Mouse (Mus musculus) kidney, postnatal 0 days (tissue): ENCODE results near the gene Hgfac. TPM values are rescaled to one million over a fixed set of nuclear protein-coding genes. Genes with fewer than 3 reads are reported as not detected.

ENCODE experiments used
- ATAC-seq: fragments of 200-750 bp; cut with Nextera tagmentation; replicated peaks from 2 replicates; pipeline ENCODE4 v1.8.0; 2017; ENCODE audit warnings: low read depth, moderate number of reproducible peaks, moderate TSS enrichment, moderate library complexity; ENCODE audit not compliant: low FRiP score
- DNase-seq: peaks from one replicate; pipeline ENCODE4 v3.0.0-alpha.2; 2016; ENCODE audit warnings: low spot score
- H3K27ac ChIP-seq: fragments of 300-500 bp; sonication (generic); 2 replicates; pipeline ENCODE4 v1.5.1; 2014; ENCODE audit warnings: mild to moderate bottlenecking
- H3K27me3 ChIP-seq: fragments of 300-500 bp; sonication (generic); 2 replicates; pipeline ENCODE4 v1.6.1; 2014; ENCODE audit warnings: low read length, mixed read lengths; ENCODE audit not compliant: insufficient read depth
- H3K36me3 ChIP-seq: fragments of 300-500 bp; sonication (generic); 2 replicates; pipeline ENCODE4 v1.6.1; 2014; ENCODE audit warnings: low read length, mixed read lengths; ENCODE audit not compliant: insufficient read depth
- H3K4me1 ChIP-seq: fragments of 300-500 bp; sonication (generic); replicated peaks from 2 replicates; pipeline ENCODE4 v1.6.1; 2014; ENCODE audit warnings: antibody characterized with exemption, low read length, mixed read lengths; ENCODE audit not compliant: insufficient read depth
- H3K4me2 ChIP-seq: fragments of 300-500 bp; sonication (generic); 2 replicates; pipeline ENCODE4 v1.6.1; 2014; ENCODE audit warnings: mild to moderate bottlenecking, low read length, moderate library complexity, mixed read lengths
- H3K4me3 ChIP-seq: fragments of 300-500 bp; sonication (generic); replicated peaks from 2 replicates; pipeline ENCODE4 v1.5.1; 2014; ENCODE audit warnings: low read depth, low read length
- H3K9ac ChIP-seq: fragments of 300-500 bp; sonication (generic); 2 replicates; pipeline ENCODE4 v1.6.1; 2014; ENCODE audit warnings: low read depth, low read length
- H3K9me3 ChIP-seq: fragments of 300-500 bp; sonication (generic); replicated peaks from 2 replicates; pipeline ENCODE4 v1.6.1; 2016; ENCODE audit warnings: low read length, inconsistent platforms, mixed read lengths
- CTCF ChIP-seq: IDR thresholded peaks from 2 replicates; pipeline ENCODE4 v1.5.1; 2016; ENCODE audit warnings: antibody characterized with exemption, low read depth, mild to moderate bottlenecking, moderate library complexity
- WGBS: fragments of 180-500 bp; shearing (Covaris S2); extraction: QIAGEN DNeasy Blood & Tissue Kit; methylation state at CpG from one replicate; pipeline ENCODE4 v1.1.7; 2014; 5-methylcytosine and 5-hydroxymethylcytosine counted together
- polyA plus RNA-seq: library from polyadenylated mRNA; unstranded; fragments of >200 nt; fragmentation: Nextera tagmentation; extraction: Ambion mirVana; gene quantifications from 2 replicates; pipeline ENCODE4 v1.2.1, GENCODE M21; 2015

The Hgfac gene
- polyA plus RNA-seq, 1 experiment from 2014 or later, result 4.1 TPM

- no peak for ATAC-seq
- WGBS, result 88% methylated on average over 2 of the region's 2 CpGs
Observed at GRCm38 (mm10) chr5:35069841-35070240, 28.5 kb downstream of the Hgfac start.

GRCm38 (mm10) chr5:35070314-35070713, 29.0 kb downstream of the Hgfac start:
- no peak overlapping the region for H3K27ac ChIP-seq
- H3K27me3 ChIP-seq, result no peaks in the 10 kb centered on the region
- H3K4me2 ChIP-seq, result no peak overlapping the region
- H3K4me3 ChIP-seq, result no peak overlapping the region
- no peak for TF ChIP-seq CTCF
- no peaks in the 10 kb centered on the region for H3K36me3 ChIP-seq
- no peak for ATAC-seq
- H3K9me3 ChIP-seq, result no peaks in the 10 kb centered on the region
- H3K9ac ChIP-seq, result no peak overlapping the region
- DNase-seq, result no peak
- H3K4me1 ChIP-seq, result no peaks in the 10 kb centered on the region
- 85% methylated on average over 8 of the region's 8 CpGs for WGBS

More at GRCm38 (mm10) chr5:35069841-35070240, 28.5 kb downstream of the Hgfac start:
- no peaks in the 10 kb centered on the region for H3K4me1 ChIP-seq
- H3K4me3 ChIP-seq, result no peak overlapping the region
- no peak overlapping the region for H3K4me2 ChIP-seq
- H3K9me3 ChIP-seq, result no peaks in the 10 kb centered on the region
- DNase-seq, result no peak
- no peaks in the 10 kb centered on the region for H3K27me3 ChIP-seq
- no peak for TF ChIP-seq CTCF
- no peak overlapping the region for H3K9ac ChIP-seq
- H3K36me3 ChIP-seq, result no peaks in the 10 kb centered on the region
- H3K27ac ChIP-seq, result no peak overlapping the region

- H3K36me3 ChIP-seq, result no peaks in the 10 kb centered on the region
- no peak overlapping the region for H3K4me2 ChIP-seq
- no peak overlapping the region for H3K9ac ChIP-seq
- no peaks in the 10 kb centered on the region for H3K4me1 ChIP-seq
- TF ChIP-seq CTCF, result no peak
- WGBS, result 49% methylated on average over 7 of the region's 7 CpGs
- H3K27me3 ChIP-seq, result no peaks in the 10 kb centered on the region
- no peak for DNase-seq
- no peak overlapping the region for H3K4me3 ChIP-seq
- ATAC-seq, result no peak
- H3K9me3 ChIP-seq, result no peaks in the 10 kb centered on the region
- H3K27ac ChIP-seq, result no peak overlapping the region
Observed at GRCm38 (mm10) chr5:35070953-35071352, 29.6 kb downstream of the Hgfac start.

GRCm38 (mm10) chr5:35071855-35072254, 30.5 kb downstream of the Hgfac start:
- Histone ChIP-seq H3K9me3 (no peaks in the 10 kb centered on the region), H3K9ac (no peak overlapping the region), H3K4me3 (no peak overlapping the region), H3K36me3 (no peaks in the 10 kb centered on the region), H3K27ac (no peak overlapping the region), H3K27me3 (no peaks in the 10 kb centered on the region), H3K4me1 (no peaks in the 10 kb centered on the region), H3K4me2 (no peak overlapping the region)
- no peak for TF ChIP-seq CTCF
- ATAC-seq (no peak), DNase-seq (no peak)
- WGBS, result 97% methylated on average over 6 of the region's 6 CpGs

- DNase-seq, result no peak
- H3K4me2 ChIP-seq, result no peak overlapping the region
- H3K27ac ChIP-seq, result no peak overlapping the region
- no peaks in the 10 kb centered on the region for H3K9me3 ChIP-seq
- no peaks in the 10 kb centered on the region for H3K4me1 ChIP-seq
- H3K9ac ChIP-seq, result no peak overlapping the region
- 75% methylated on average over 11 of the region's 11 CpGs for WGBS
- TF ChIP-seq CTCF, result no peak
- ATAC-seq, result no peak
- no peaks in the 10 kb centered on the region for H3K27me3 ChIP-seq
- H3K4me3 ChIP-seq, result no peak overlapping the region
- no peaks in the 10 kb centered on the region for H3K36me3 ChIP-seq
Observed at GRCm38 (mm10) chr5:35073235-35073634, 31.9 kb downstream of the Hgfac start.

GRCm38 (mm10) chr5:35073992-35074391, 32.7 kb downstream of the Hgfac start:
- 69% methylated on average over 9 of the region's 9 CpGs for WGBS

GRCm38 (mm10) chr5:35076369-35076768, 35.1 kb downstream of the Hgfac start:
- no peak overlapping the region for H3K4me2 ChIP-seq
- no peak for TF ChIP-seq CTCF
- DNase-seq (no peak), ATAC-seq (no peak)
- WGBS, result 95% methylated on average over 1 of the region's 1 CpGs
- no peaks in the 10 kb centered on the region for H3K27me3 ChIP-seq
- no peak overlapping the region for H3K4me3 ChIP-seq
- no peaks in the 10 kb centered on the region for H3K4me1 ChIP-seq
- H3K9ac ChIP-seq, result no peak overlapping the region
- H3K9me3 ChIP-seq, result no peaks in the 10 kb centered on the region
- no peak overlapping the region for H3K27ac ChIP-seq
- H3K36me3 ChIP-seq, result no peaks in the 10 kb centered on the region

More at GRCm38 (mm10) chr5:35073992-35074391, 32.7 kb downstream of the Hgfac start:
- Histone ChIP-seq H3K9ac (no peak overlapping the region), H3K9me3 (no peaks in the 10 kb centered on the region), H3K27me3 (no peaks in the 10 kb centered on the region), H3K4me1 (no peaks in the 10 kb centered on the region), H3K27ac (no peak overlapping the region), H3K36me3 (no peaks in the 10 kb centered on the region), H3K4me3 (no peak overlapping the region), H3K4me2 (no peak overlapping the region)
- 0 out of 2 replicates have a peak, but pooled peaks have one; percentile 29 for ATAC-seq
- no peak for TF ChIP-seq CTCF
- no peak for DNase-seq
